Mouse (Mus musculus): ENCODE measurements at regions not wholly inside any gene's neighbourhood (a gene's known extent, or its start where the extent isn't known, plus 50 kb on each side); places are given as distances from the start of the nearest gene placed in this dataset.
"Not testable (repeated sequence)": the region's sequence is repeated elsewhere in the genome, so short reads cannot be mapped to it uniquely, and the experiment has no call there.

GRCm38 (mm10) chr12:119102106-119102505, 135.9 kb upstream of the Abcb5 start:
- 87% methylated on average over 2 of the region's 2 CpGs for WGBS
- ATAC-seq (ENCODE audit: insufficient read depth, low FRiP score, low read depth); H3K4me2 ChIP-seq; H3K27me3 ChIP-seq (replicated peaks); H3K9me3 ChIP-seq; H3K36me3 ChIP-seq; H3K4me3 ChIP-seq (replicated peaks); H3K9ac ChIP-seq; H3K27ac ChIP-seq; H3K4me1 ChIP-seq: not testable (repeated sequence)

- H3K36me3 ChIP-seq: no peaks in the 10 kb centered on the region
- H3K9me3 ChIP-seq: no peaks in the 10 kb centered on the region
- no peak overlapping the region for H3K27ac ChIP-seq
- H3K4me1 ChIP-seq: no peaks in the 10 kb centered on the region
- no peak overlapping the region for H3K4me3 ChIP-seq (replicated peaks)
- H3K9ac ChIP-seq: no peak overlapping the region
- ATAC-seq (ENCODE audit: insufficient read depth, low FRiP score, low read depth): no peak
- H3K27me3 ChIP-seq (replicated peaks): no peaks in the 10 kb centered on the region
- H3K4me2 ChIP-seq: no peak overlapping the region
Measured at GRCm38 (mm10) chr12:119099736-119100135, 133.5 kb upstream of the Abcb5 start.

- Histone ChIP-seq H3K4me3 (replicated peaks) (no peak overlapping the region), H3K27me3 (replicated peaks) (no peaks in the 10 kb centered on the region), H3K36me3 (no peaks in the 10 kb centered on the region), H3K4me1 (no peaks in the 10 kb centered on the region), H3K27ac (0 out of 2 replicates have a peak overlapping the region, but pooled peaks have one; percentile 2), H3K9me3 (no peaks in the 10 kb centered on the region), H3K9ac (no peak overlapping the region), H3K4me2 (no peak overlapping the region)
- peak; percentile 27; the same call in 1 of the 2 replicates for ATAC-seq (ENCODE audit: insufficient read depth, low FRiP score, low read depth)
- WGBS: 22% methylated on average over 1 of the region's 1 CpGs
Measured at GRCm38 (mm10) chr12:119097814-119098213, 131.6 kb upstream of the Abcb5 start.

- H3K4me3 ChIP-seq (replicated peaks): no peak overlapping the region
- 93% methylated on average over 1 of the region's 1 CpGs for WGBS
- ATAC-seq (ENCODE audit: insufficient read depth, low FRiP score, low read depth): no peak
- no peaks in the 10 kb centered on the region for H3K36me3 ChIP-seq
- no peak overlapping the region for H3K4me2 ChIP-seq
- H3K9ac ChIP-seq: no peak overlapping the region
- no peaks in the 10 kb centered on the region for H3K27me3 ChIP-seq (replicated peaks)
- no peaks in the 10 kb centered on the region for H3K4me1 ChIP-seq
- no peak overlapping the region for H3K27ac ChIP-seq
- no peaks in the 10 kb centered on the region for H3K9me3 ChIP-seq
Measured at GRCm38 (mm10) chr12:119094314-119094713, 128.1 kb upstream of the Abcb5 start.

- H3K4me2 ChIP-seq: no peak overlapping the region
- 79% methylated on average over 2 of the region's 2 CpGs for WGBS
- ATAC-seq (ENCODE audit: insufficient read depth, low FRiP score, low read depth): no peak
- H3K36me3 ChIP-seq: no peaks in the 10 kb centered on the region
- H3K9me3 ChIP-seq: no peaks in the 10 kb centered on the region
- no peaks in the 10 kb centered on the region for H3K27me3 ChIP-seq (replicated peaks)
- no peaks in the 10 kb centered on the region for H3K4me1 ChIP-seq
- H3K4me3 ChIP-seq (replicated peaks): no peak overlapping the region
- H3K27ac ChIP-seq: no peak overlapping the region
- no peak overlapping the region for H3K9ac ChIP-seq
Measured at GRCm38 (mm10) chr12:119093402-119093801, 127.2 kb upstream of the Abcb5 start.

- Histone ChIP-seq H3K4me3 (replicated peaks) (no peak overlapping the region), H3K4me2 (no peak overlapping the region), H3K27ac (no peak overlapping the region), H3K9me3 (no peaks in the 10 kb centered on the region), H3K27me3 (replicated peaks) (no peaks in the 10 kb centered on the region), H3K4me1 (no peaks in the 10 kb centered on the region), H3K36me3 (no peaks in the 10 kb centered on the region), H3K9ac (no peak overlapping the region)
- 91% methylated on average over 2 of the region's 2 CpGs for WGBS
- no peak for ATAC-seq (ENCODE audit: insufficient read depth, low FRiP score, low read depth)
Measured at GRCm38 (mm10) chr12:119089292-119089691, 123.1 kb upstream of the Abcb5 start.

GRCm38 (mm10) chr12:119088666-119089065, 122.4 kb upstream of the Abcb5 start:
- no peak overlapping the region for H3K4me3 ChIP-seq (replicated peaks)
- no peak for ATAC-seq (ENCODE audit: insufficient read depth, low FRiP score, low read depth)
- H3K36me3 ChIP-seq: no peaks in the 10 kb centered on the region
- no peaks in the 10 kb centered on the region for H3K4me1 ChIP-seq
- no peak overlapping the region for H3K4me2 ChIP-seq
- no peak overlapping the region for H3K27ac ChIP-seq
- H3K9ac ChIP-seq: no peak overlapping the region
- no peaks in the 10 kb centered on the region for H3K9me3 ChIP-seq
- H3K27me3 ChIP-seq (replicated peaks): no peaks in the 10 kb centered on the region
- WGBS: 73% methylated on average over 1 of the region's 1 CpGs

- Histone ChIP-seq H3K4me2 (no peak overlapping the region), H3K9me3 (no peaks in the 10 kb centered on the region), H3K4me1 (no peaks in the 10 kb centered on the region), H3K27ac (no peak overlapping the region), H3K4me3 (replicated peaks) (no peak overlapping the region), H3K36me3 (no peaks in the 10 kb centered on the region), H3K9ac (no peak overlapping the region), H3K27me3 (replicated peaks) (no peaks in the 10 kb centered on the region)
- 59% methylated on average over 2 of the region's 2 CpGs for WGBS
- ATAC-seq (ENCODE audit: insufficient read depth, low FRiP score, low read depth): no peak; the same call in 1 of the 2 replicates
Measured at GRCm38 (mm10) chr12:119084814-119085213, 118.6 kb upstream of the Abcb5 start.

GRCm38 (mm10) chr12:119082781-119083180, 116.6 kb upstream of the Abcb5 start:
- Histone ChIP-seq H3K9ac (no peak overlapping the region), H3K4me2 (no peak overlapping the region), H3K4me1 (no peaks in the 10 kb centered on the region), H3K9me3 (no peaks in the 10 kb centered on the region), H3K36me3 (no peaks in the 10 kb centered on the region), H3K4me3 (replicated peaks) (no peak overlapping the region), H3K27ac (no peak overlapping the region), H3K27me3 (replicated peaks) (no peaks in the 10 kb centered on the region)
- ATAC-seq (ENCODE audit: insufficient read depth, low FRiP score, low read depth): no peak

- no peak overlapping the region for H3K9ac ChIP-seq
- H3K36me3 ChIP-seq: no peaks in the 10 kb centered on the region
- no peak overlapping the region for H3K27ac ChIP-seq
- H3K4me1 ChIP-seq: no peaks in the 10 kb centered on the region
- no peak overlapping the region for H3K4me2 ChIP-seq
- no peak overlapping the region for H3K4me3 ChIP-seq (replicated peaks)
- H3K9me3 ChIP-seq: no peaks in the 10 kb centered on the region
- WGBS: 69% methylated on average over 1 of the region's 1 CpGs
- no peak for ATAC-seq (ENCODE audit: insufficient read depth, low FRiP score, low read depth)
- H3K27me3 ChIP-seq (replicated peaks): no peaks in the 10 kb centered on the region
Measured at GRCm38 (mm10) chr12:119075825-119076224, 109.6 kb upstream of the Abcb5 start.

- Histone ChIP-seq H3K36me3 (no peaks in the 10 kb centered on the region), H3K9me3 (no peaks in the 10 kb centered on the region), H3K27me3 (replicated peaks) (no peaks in the 10 kb centered on the region), H3K4me2 (no peak overlapping the region), H3K4me3 (replicated peaks) (no peak overlapping the region), H3K27ac (no peak overlapping the region), H3K9ac (no peak overlapping the region), H3K4me1 (no peaks in the 10 kb centered on the region)
- ATAC-seq (ENCODE audit: insufficient read depth, low FRiP score, low read depth): no peak
- WGBS: 74% methylated on average over 2 of the region's 2 CpGs
Measured at GRCm38 (mm10) chr12:119074742-119075478, 108.7 kb upstream of the Abcb5 start.

GRCm38 (mm10) chr12:119074147-119074546, 107.9 kb upstream of the Abcb5 start:
- H3K4me1 ChIP-seq: no peaks in the 10 kb centered on the region
- no peak overlapping the region for H3K4me2 ChIP-seq
- no peaks in the 10 kb centered on the region for H3K9me3 ChIP-seq
- no peak for ATAC-seq (ENCODE audit: insufficient read depth, low FRiP score, low read depth)
- no peak overlapping the region for H3K27ac ChIP-seq
- H3K36me3 ChIP-seq: no peaks in the 10 kb centered on the region
- no peaks in the 10 kb centered on the region for H3K27me3 ChIP-seq (replicated peaks)
- no peak overlapping the region for H3K9ac ChIP-seq
- no peak overlapping the region for H3K4me3 ChIP-seq (replicated peaks)

GRCm38 (mm10) chr12:119070963-119071362, 104.7 kb upstream of the Abcb5 start:
- Histone ChIP-seq H3K36me3 (no peaks in the 10 kb centered on the region), H3K9ac (no peak overlapping the region), H3K4me1 (no peaks in the 10 kb centered on the region), H3K27ac (no peak overlapping the region), H3K27me3 (replicated peaks) (no peaks in the 10 kb centered on the region), H3K4me3 (replicated peaks) (no peak overlapping the region), H3K4me2 (no peak overlapping the region), H3K9me3 (no peaks in the 10 kb centered on the region)
- 56% methylated on average over 1 of the region's 1 CpGs for WGBS
- no peak for ATAC-seq (ENCODE audit: insufficient read depth, low FRiP score, low read depth)

All from stomach, embryonic 15.5 days (tissue).